Mouse (Mus musculus) lung, adult 18-20 months (tissue): ENCODE measurements around the gene Parp2.
"Not testable (repeated sequence)": the region's sequence is repeated elsewhere in the genome, so short reads cannot be mapped to it uniquely, and the experiment has no call there.

ENCODE experiments used
- DNase-seq, 2 experiments: peaks; one replicate each; pipeline ENCODE4 v3.0.0; 2022; ENCODE audit warnings: mixed read lengths in 2 of 2

Gene Parp2

GRCm38 (mm10) chr14:50829878-50830277 is 22.2 kb downstream of the Parp2 start:
- DNase-seq = no peak

DNA sequence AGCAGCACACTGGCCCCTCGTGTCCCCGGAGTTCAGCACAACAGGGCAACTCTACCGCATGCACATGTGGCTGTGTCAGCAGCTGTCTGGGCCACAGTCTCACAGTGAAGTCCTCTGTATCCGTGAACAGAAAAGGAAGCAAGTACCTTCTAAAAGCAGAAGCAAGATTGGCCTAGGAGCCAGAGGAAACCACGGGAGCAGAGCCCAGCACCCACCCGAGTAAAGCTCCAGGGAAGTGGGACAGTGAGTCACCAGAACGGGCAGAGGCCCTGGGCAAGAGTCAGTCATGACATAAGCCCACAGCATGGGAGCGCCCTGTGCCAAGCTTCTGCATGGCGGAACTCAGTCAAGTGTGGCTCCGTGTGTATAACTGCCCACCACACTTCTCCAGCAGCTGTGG is 26.3 kb downstream of the Parp2 start:
- DNase-seq = peak; percentile 46 to 59

- no peak for DNase-seq
Observed at GRCm38 (mm10) chr14:50834435-50834834, 26.8 kb downstream of the Parp2 start.

DNA sequence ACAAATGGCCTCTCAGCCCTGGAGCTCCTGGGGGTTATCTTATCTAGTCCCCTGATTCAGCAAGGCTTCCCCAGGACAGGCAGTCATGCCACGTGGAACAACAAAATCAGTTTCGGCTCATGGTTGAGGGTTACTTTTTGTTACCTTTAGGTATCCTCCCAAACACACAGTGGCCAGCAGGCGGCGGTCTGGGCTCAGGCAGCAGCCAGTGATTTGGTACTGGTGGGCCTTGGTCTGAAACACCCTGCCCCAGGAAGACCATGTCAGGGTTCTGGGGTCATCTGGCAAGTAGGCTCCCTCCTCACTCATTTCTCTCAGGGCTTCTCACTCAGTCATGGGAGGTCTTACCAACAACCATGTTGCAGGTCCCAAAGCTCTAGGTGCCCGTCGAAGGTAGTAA is 29.6 kb downstream of the Parp2 start:
- DNase-seq = no peak

DNA sequence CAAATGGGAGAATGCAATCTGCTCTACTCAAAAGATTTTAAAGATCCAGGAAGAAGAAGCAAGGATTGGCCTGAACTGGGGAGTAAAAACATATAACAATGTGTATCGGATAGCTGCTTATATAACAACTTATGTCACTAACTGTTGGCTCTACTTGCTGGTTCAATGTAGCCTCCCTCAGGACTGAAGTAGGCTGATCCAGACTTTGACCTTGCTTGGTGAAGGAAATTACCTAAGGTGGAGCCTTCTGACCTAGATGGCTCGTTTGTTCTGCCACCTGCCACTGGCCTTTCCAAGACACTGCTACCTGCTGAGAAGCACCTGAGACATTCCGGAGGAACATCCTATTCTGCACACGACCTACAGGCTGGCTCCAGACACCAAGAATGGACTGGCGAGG is 48.1 kb downstream of the Parp2 start:
- DNase-seq = no peak

- DNase-seq = no peak
Observed at GRCm38 (mm10) chr14:50862641-50863040, 55.0 kb downstream of the Parp2 start.

GRCm38 (mm10) chr14:50865005-50865404 is 57.4 kb downstream of the Parp2 start:
- DNase-seq = not testable (repeated sequence)

DNA sequence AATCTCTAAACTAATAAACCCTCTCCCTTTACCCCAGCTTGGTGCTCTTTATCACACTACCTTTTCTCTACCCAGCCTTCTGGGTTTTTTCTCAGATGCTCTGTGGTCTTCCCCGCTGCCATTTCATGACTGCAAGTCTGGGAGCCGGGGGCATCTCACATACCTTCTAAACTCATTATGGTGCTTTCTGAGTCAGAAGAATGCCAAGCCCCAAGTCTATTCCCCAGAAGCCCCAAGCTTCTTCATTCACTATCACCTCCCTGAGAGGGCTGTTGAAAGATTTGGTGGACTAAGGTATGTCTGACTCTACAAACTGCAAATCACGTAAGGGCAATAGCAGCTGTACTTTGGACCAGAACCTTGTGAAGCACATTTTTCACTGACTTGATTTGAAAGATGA is 59.3 kb downstream of the Parp2 start:
- no peak for DNase-seq

GRCm38 (mm10) chr14:50868211-50868610 is 60.6 kb downstream of the Parp2 start:
- DNase-seq = no peak

DNA sequence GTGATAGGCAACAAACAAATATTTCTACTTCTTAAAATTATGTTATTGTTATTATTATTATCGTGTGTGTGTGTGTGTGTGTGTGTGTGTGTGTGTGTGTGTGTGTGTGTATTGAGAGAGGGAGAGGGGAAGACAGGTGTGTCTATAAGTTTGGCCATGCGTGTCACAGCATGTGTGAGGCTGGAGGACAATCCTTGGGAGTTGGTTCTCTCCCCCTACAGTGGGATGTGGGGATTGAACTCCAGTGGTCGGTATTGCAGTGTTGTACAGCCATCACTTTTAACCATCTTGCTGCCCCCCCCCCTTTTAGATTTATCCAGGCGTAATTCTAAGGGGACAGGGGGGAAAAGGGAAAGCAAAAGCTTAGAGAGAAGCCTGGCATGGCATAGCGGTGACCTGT is 61.0 kb downstream of the Parp2 start:
- DNase-seq = no peak

DNA sequence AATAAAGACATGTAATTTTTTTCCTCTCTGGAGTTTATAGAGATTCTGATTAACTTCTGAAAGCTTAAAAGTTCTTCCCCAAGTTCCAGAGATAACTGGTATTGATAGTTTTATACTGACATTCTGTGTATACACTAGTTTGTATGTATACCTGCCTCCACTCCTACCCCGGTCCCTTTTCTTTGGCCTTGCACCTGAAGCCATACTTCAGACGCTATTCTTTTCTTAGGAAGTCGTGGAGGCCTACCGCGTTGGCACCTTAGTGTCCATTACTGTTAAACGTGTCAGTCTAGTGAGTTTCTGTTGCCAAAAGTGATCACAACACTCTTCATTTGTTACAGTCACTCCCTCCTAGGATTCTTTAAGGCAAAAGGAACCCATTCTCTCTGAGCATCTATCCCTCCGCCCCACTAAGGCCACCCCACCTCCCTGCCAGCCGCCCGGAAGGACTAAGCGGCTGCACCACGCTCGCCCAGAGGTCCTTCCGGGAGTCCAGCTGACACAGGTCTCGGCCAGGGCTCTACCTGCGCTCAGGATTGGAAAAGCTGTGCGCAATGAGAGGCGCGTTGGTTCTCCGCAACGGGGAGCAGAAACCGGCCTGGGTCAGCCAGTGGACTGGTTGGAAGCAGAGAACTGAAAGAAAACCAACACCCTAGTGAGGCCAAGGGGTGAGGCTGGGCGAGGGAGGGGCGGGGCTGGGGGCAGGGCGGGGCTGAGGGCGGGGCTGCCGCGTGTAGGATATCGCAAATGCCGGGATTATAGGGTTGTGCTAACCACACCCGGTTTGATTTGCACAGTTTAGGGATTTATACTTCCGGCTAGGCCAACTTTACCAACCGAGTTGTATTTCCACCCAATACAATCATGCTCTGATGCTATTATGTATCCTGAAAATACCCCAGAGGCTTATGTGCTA is 62.5 kb downstream of the Parp2 start, which contains the start of gene Tep1:
Tep1 (minus strand) TSS at position 672 of the 916 bp plus-strand sequence.
- peak; percentile 70 to 76 for DNase-seq

DNA sequence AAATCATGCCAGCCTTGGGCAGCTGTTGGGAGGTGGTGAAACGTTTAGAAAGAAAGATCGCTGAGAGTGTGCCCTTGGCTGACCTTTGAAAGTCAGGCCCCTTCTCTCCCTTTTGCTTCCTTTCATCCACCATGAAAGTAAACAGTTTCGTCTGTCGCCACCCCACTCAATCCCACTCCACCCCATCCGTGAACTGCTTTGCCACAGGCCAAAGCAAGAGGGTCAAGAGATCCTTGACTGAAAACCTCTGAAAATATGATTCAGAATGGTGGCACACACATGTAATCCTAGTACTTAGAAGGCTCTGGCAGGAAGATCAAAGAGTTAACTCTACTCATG is 63.1 kb downstream of the Parp2 start:
- DNase-seq = peak; percentile 35 to 51
